ENCODE assay signal across 24 mouse cellular contexts in genomic region chr10:93389276-93389675, GRCm38 (mm10).
A peak's percentile ranks its signal among the peaks of the same experiment; 100 is the strongest.
DNase-seq lines count a peak whose midpoint lies in the region; ATAC-seq lines count a peak whose summit lies in the region.
"Had no signal": no experiment of that assay in that cellular context is flagged by ENCODE, and none has a peak within 500 bp of the region (broad histone marks: within the 10 kb centered on the region; RNA-seq: fewer than 3 reads in every experiment).

No protein-coding gene starts in this region.

- ATAC-seq in granulocyte monocyte progenitor cell, adult 5-6 weeks (replicated peaks; ENCODE audit: poor library complexity, severe bottlenecking): peak; percentile 32; the same call in 1 of the 2 replicates
- ATAC-seq: activated CD4-positive, CD25-positive, alpha-beta regulatory T cell, adult 4 months; forebrain, embryonic 13.5 days; forebrain, embryonic 16.5 days; hindbrain, postnatal 0 days; inflammation-experienced regulatory T-cells, adult 6 months; intestine, embryonic 16.5 days had no signal

- peak; percentile 53 for DNase-seq in 416B (ENCODE audit: low read depth)
- peak; percentile 18 to 20 for DNase-seq in B cell, adult 2 months
- DNase-seq in T-cell, adult 2 months (ENCODE audit: low spot score): no peak
- DNase-seq in cerebellum, adult 9-11 months: no peak
- DNase-seq in right cerebral cortex, adult 2 months (ENCODE audit: low spot score in 2 of 2): no peak
- DNase-seq: adrenal gland, postnatal 10 days; adrenal gland, postnatal 36 days; cerebellum, adult 18-20 months; cerebellum, adult 9-10 months; cerebellum, postnatal 25 days; embryo, embryonic 11 days; gastrocnemius, postnatal 10 days; gastrocnemius, postnatal 36 days; heart, adult 18-20 months; heart, postnatal 14 days; heart, postnatal 4 days; kidney, adult 18-20 months had no signal

Comparison
In these comparisons a context has a peak if more than half of its experiments do, and no peak if none do; other contexts are left out.
1. DNase-seq: peak in 416B (single experiment) and B cell, adult 2 months (2 of 2); none in T-cell, adult 2 months (single experiment), cerebellum, adult 9-11 months (single experiment) and right cerebral cortex, adult 2 months (0 of 2).